Mouse (Mus musculus): Measurements from ENCODE around the gene Fbxo3. TPM values are rescaled to one million over a fixed set of nuclear protein-coding genes. Genes with fewer than 3 reads are reported as not detected.
"Not testable (repeated sequence)": the region's sequence is repeated elsewhere in the genome, so short reads cannot be mapped to it uniquely, and the experiment has no call there.

The Fbxo3 gene
- polyA plus RNA-seq, 2 experiments from 2014 or later, result 44.4 to 46.3 TPM

DNA sequence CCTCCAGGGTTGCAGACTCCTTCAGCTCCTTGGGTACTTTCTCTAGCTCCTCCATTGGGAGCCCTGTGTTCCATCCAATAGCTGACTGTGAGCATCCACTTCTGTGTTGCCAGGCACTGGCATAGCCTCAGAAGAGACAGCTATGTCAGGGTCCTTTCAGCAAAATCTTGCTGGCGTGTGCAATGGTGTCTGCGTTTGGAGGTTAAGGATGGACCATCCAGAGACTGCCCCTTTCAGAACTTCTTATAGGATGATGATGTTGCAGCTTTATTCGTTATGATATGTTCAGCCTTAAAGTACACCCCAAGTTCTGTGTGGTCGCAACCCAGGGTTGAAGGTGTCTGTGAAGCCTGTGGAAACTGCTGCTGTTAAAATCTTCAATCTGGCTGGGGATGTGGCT, 69.9 kb downstream of the Fbxo3 start:
- ATAC-seq, result not testable (repeated sequence)

- no peak for ATAC-seq
These were observed 71.2 kb downstream of the Fbxo3 start for GRCm38 (mm10) chr2:104098529-104099230.

DNA sequence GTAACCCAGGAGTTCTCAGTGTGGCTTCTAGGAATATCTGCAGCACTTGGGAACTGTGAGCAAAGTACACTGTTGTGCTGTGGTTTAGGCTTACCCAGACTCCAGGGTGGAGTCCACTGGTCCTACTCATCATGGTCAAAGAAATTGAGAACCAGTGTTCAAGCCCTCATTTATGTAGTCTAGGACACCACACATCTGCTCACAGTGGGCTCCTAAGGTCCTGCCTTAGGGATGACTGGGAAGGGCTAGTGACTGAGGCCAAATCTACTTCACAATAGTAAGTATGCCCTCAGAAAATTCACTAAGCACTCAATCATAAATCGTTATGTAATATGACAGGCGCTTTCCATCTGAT, 71.7 kb downstream of the Fbxo3 start:
- ATAC-seq, result no peak

- no peak for ATAC-seq
These were observed 72.4 kb downstream of the Fbxo3 start for GRCm38 (mm10) chr2:104099946-104100345.

GRCm38 (mm10) chr2:104104800-104105199, 77.3 kb downstream of the Fbxo3 start:
- no peak for ATAC-seq

GRCm38 (mm10) chr2:104109021-104109420, 81.5 kb downstream of the Fbxo3 start:
- ATAC-seq, result not testable (repeated sequence)

- no peak for ATAC-seq
These were observed 82.0 kb downstream of the Fbxo3 start for GRCm38 (mm10) chr2:104109528-104109927.

DNA sequence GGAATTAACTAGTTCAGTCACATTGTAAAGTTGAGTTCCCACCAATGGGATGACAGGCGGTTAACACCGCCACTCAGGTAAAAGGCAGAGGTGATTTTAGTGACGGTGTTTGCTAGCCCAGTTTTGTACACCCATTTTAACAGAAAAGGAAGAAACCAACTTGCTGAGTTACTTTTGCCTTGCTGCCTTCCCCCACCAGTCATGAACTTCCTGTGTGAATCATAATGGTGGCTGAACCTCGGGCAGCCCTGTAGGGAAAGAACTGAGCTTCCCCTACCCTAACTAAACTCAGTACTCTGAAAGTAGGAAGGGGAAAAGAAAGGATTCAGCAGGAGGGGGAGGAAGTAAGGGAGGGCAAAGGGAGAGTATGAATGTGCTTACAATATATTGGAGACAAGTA, 82.5 kb downstream of the Fbxo3 start:
- ATAC-seq, result no peak

DNA sequence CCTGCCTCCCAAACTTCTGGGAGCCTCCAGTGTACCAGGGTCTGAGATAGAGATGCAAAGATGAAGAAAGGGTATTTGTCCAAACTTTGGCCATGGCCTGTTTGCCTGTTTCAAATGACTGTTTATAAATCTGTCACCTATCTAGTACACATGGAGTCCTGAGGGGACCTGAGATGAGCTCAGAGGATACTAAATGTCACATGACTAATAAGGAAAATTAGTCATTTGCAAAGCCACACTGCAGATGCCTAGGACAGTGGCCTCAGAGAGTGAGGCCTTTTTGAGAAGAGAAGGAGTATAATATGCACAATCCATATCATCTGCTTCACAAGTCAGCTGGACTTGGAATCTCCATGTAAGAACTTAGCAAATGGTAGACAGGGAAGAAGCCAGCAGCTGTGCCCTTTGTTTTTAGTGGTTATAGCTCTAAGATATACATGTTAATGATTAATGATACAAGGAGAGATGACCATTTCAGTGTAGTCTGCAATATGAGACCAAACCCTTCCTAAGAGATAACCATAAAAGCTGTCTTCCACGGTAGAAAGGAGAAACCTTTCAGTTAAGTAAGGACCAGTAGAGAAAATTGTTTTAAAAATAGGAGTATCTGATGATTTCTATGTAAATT, 83.8 kb downstream of the Fbxo3 start:
- not testable (repeated sequence) for ATAC-seq

Other genes with a start within 250 kb of the Fbxo3 start
- gene Caprin1, start 230.1 kb upstream of the Fbxo3 start, polyA plus RNA-seq (2017; shearing (Covaris generic)), result 100 to 1,000 TPM; 110 to 112 TPM
- gene Lmo2, start 69.7 kb upstream of the Fbxo3 start, polyA plus RNA-seq (2017; shearing (Covaris generic)), result 1 to 10 TPM in 1 of 2 experiments, under 1 TPM in 1; 0.21 to 1.6 TPM
- under 1 TPM in 1 of 2 experiments, not detected in 1; 0.59 TPM for gene 4931422A03Rik, start 640 bp downstream of the Fbxo3 start, polyA plus RNA-seq (2017; shearing (Covaris generic))
- gene Gm10912, start 38.1 kb downstream of the Fbxo3 start, polyA plus RNA-seq (2017; shearing (Covaris generic)), result not detected
- gene Gm10799, start 40.8 kb downstream of the Fbxo3 start, polyA plus RNA-seq (2017; shearing (Covaris generic)), result not detected
- gene Cd59b, start 42.1 kb downstream of the Fbxo3 start, polyA plus RNA-seq (2017; shearing (Covaris generic)), result not detected
- gene Cd59a, start 68.1 kb downstream of the Fbxo3 start, polyA plus RNA-seq (2017; shearing (Covaris generic)), result under 1 TPM in 1 of 2 experiments, not detected in 1; 0.20 TPM
- gene A930018P22Rik, start 95.0 kb downstream of the Fbxo3 start, polyA plus RNA-seq (2017; shearing (Covaris generic)), result not detected

Data from activated CD4-positive, CD25-positive, alpha-beta regulatory T cell, adult 4 months (primary cell).